21 mouse cellular contexts compared by ENCODE assay signal in genomic region chr11:32671480-32671879, GRCm38 (mm10). TPM values are rescaled to one million over a fixed set of nuclear protein-coding genes. Genes with fewer than 3 reads are reported as not detected.
DNase-seq lines count a peak whose midpoint lies in the region; ATAC-seq and TF ChIP-seq lines count a peak whose summit lies in the region.
"Had no signal": no experiment of that assay in that cellular context is flagged by ENCODE, and none has a peak within 500 bp of the region (broad histone marks: within the 10 kb centered on the region; RNA-seq: fewer than 3 reads in every experiment).

No protein-coding gene starts in this region.

- no peaks in the 10 kb centered on the region for H3K9me3 ChIP-seq in liver, embryonic 14.5 days (ENCODE audit: control insufficient read depth, low read length)
- no peaks in the 10 kb centered on the region for H3K9me3 ChIP-seq in midbrain, embryonic 14.5 days (ENCODE audit: control insufficient read depth, low read length)
- H3K9me3 ChIP-seq: embryonic facial prominence, embryonic 12.5 days; heart, embryonic 15.5 days; lung, embryonic 15.5 days; neural tube, embryonic 12.5 days had no signal

- H3K4me2 ChIP-seq in liver, embryonic 14.5 days (ENCODE audit: low read depth), result peak overlapping the region; percentile 11; the same call in 1 of the 2 replicates
- no peak overlapping the region for H3K4me2 ChIP-seq in midbrain, embryonic 14.5 days (ENCODE audit: low read length)
- H3K4me2 ChIP-seq: embryonic facial prominence, embryonic 12.5 days; heart, embryonic 15.5 days; lung, embryonic 15.5 days; neural tube, embryonic 12.5 days had no signal

- H3K4me3 ChIP-seq in gastrocnemius, adult 2 months, result no peak overlapping the region
- H3K4me3 ChIP-seq in liver, embryonic 14.5 days (ENCODE audit: insufficient read depth in 1 of 2, low read depth in 2 of 2, low read length in 2 of 2), result no peak overlapping the region
- no peak overlapping the region for H3K4me3 ChIP-seq in midbrain, embryonic 14.5 days (replicated peaks; ENCODE audit: low read depth, low read length)
- H3K4me3 ChIP-seq: embryonic facial prominence, embryonic 12.5 days; heart, adult 2 months; heart, embryonic 15.5 days; lung, embryonic 15.5 days; neural tube, embryonic 12.5 days had no signal

- no peak for TF ChIP-seq EP300 in liver, embryonic 14.5 days (IDR thresholded peaks at IDR 0.05; ENCODE audit: low read depth)

- 43% methylated on average over 4 of the region's 4 CpGs for WGBS in liver, embryonic 14.5 days (ENCODE audit: insufficient replicate concordance)
- WGBS in midbrain, embryonic 14.5 days, result 96% methylated on average over 4 of the region's 4 CpGs

- H3K27ac ChIP-seq in gastrocnemius, adult 2 months, result peak overlapping the region; percentile 46; the same call in 1 of the 2 replicates
- no peak overlapping the region for H3K27ac ChIP-seq in liver, embryonic 14.5 days
- H3K27ac ChIP-seq in midbrain, embryonic 14.5 days (replicated peaks; ENCODE audit: low read depth, low read length), result no peak overlapping the region
- H3K27ac ChIP-seq: embryonic facial prominence, embryonic 12.5 days; heart, adult 2 months; heart, embryonic 15.5 days; lung, embryonic 15.5 days; macrophage; neural tube, embryonic 12.5 days had no signal

- ATAC-seq in activated CD4-positive, CD25-positive, alpha-beta regulatory T cell, adult 4 months, result peak; percentile 49
- no peak for ATAC-seq in liver, embryonic 14.5 days (ENCODE audit: insufficient read depth)
- no peak for ATAC-seq in midbrain, embryonic 14.5 days (ENCODE audit: low FRiP score, low TSS enrichment)
- ATAC-seq: forebrain, embryonic 16.5 days; intestine, embryonic 16.5 days; midbrain, embryonic 16.5 days; Patski had no signal

- no peaks in the 10 kb centered on the region for H3K36me3 ChIP-seq in liver, embryonic 14.5 days (replicated peaks; ENCODE audit: control insufficient read depth, insufficient read depth, low read depth)
- no peaks in the 10 kb centered on the region for H3K36me3 ChIP-seq in midbrain, embryonic 14.5 days (ENCODE audit: control insufficient read depth, insufficient read depth, low read length)
- H3K36me3 ChIP-seq: heart, embryonic 15.5 days; lung, embryonic 15.5 days; neural tube, embryonic 12.5 days had no signal

- DNase-seq in gastrocnemius, adult 2 months, result no peak
- no peak for DNase-seq in gastrocnemius, postnatal 36 days
- DNase-seq in liver, embryonic 14.5 days (ENCODE audit: low read depth in 3 of 3, low spot score in 3 of 3), result no peak
- DNase-seq in naive thymus-derived CD4-positive, alpha-beta T cell, adult 2 months (ENCODE audit: low read depth), result peak; percentile 16
- no peak for DNase-seq in kidney, postnatal 14 days
- no peak for DNase-seq in midbrain, embryonic 14.5 days
- no peak for DNase-seq in layer of hippocampus, adult 11-12 months (ENCODE audit: low spot score)
- DNase-seq: cerebellum, adult 11-12 months; heart, adult 2 months; kidney, postnatal 10 days; right cerebral cortex, postnatal 14 days had no signal

- no peaks in the 10 kb centered on the region for H3K27me3 ChIP-seq in liver, embryonic 14.5 days (ENCODE audit: control insufficient read depth, insufficient read depth, low read length)
- no peaks in the 10 kb centered on the region for H3K27me3 ChIP-seq in midbrain, embryonic 14.5 days (ENCODE audit: control insufficient read depth, insufficient read depth, low read length)
- H3K27me3 ChIP-seq: embryonic facial prominence, embryonic 12.5 days; heart, embryonic 15.5 days; lung, embryonic 15.5 days; neural tube, embryonic 12.5 days; Patski had no signal

- H3K9ac ChIP-seq in liver, embryonic 14.5 days (replicated peaks), result no peak overlapping the region
- no peak overlapping the region for H3K9ac ChIP-seq in midbrain, embryonic 14.5 days (replicated peaks; ENCODE audit: low read length)
- H3K9ac ChIP-seq: embryonic facial prominence, embryonic 12.5 days; heart, embryonic 15.5 days; lung, embryonic 15.5 days; neural tube, embryonic 12.5 days had no signal

- no peak for TF ChIP-seq CTCF in gastrocnemius, adult 2 months (IDR thresholded peaks at IDR 0.05)
- TF ChIP-seq CTCF in liver, embryonic 14.5 days (IDR thresholded peaks at IDR 0.05; ENCODE audit: low read depth), result no peak

- intact Hi-C loops in gastrocnemius, adult 2 months (cut with DNase I), result no loop called here
- intact Hi-C loops in gastrocnemius, postnatal 36 days (cut with DNase I), result no loop called here

- H3K4me1 ChIP-seq in liver, embryonic 14.5 days (replicated peaks; ENCODE audit: control insufficient read depth in 2 of 2, insufficient read depth in 2 of 2, low read length in 1 of 2), result peaks cover 3 to 6% of the 10 kb centered on the region in 2 experiments; a peak in 1 of 4 replicates
- no peaks in the 10 kb centered on the region for H3K4me1 ChIP-seq in midbrain, embryonic 14.5 days (ENCODE audit: control insufficient read depth, insufficient read depth, low read length)
- H3K4me1 ChIP-seq: lung, embryonic 15.5 days; neural tube, embryonic 12.5 days had no signal

RNA-seq across cellular contexts. Expression of gene Fbxw11, which starts 29.0 kb away (rescaled TPM):
- total RNA-seq in gastrocnemius, adult 2 months (2021), result 10 to 100 TPM; 56.9 to 68.9 TPM
- 10 to 100 TPM; 51.0 to 52.6 TPM for total RNA-seq in gastrocnemius, postnatal 36 days (2021)
- 10 to 100 TPM; 21.3 TPM for polyA plus RNA-seq in activated CD4-positive, CD25-positive, alpha-beta regulatory T cell, adult 4 months (2017; shearing (Covaris generic))
- 10.2 and 10.9 TPM in 2 replicates for polyA plus RNA-seq in liver, embryonic 14.5 days (2012; rRNA removed)
- 13.9 and 14.9 TPM in 2 replicates for polyA plus RNA-seq in liver, embryonic 14.5 days (2014; fragmentation: Nextera tagmentation; extraction: Ambion mirVana)
- 93.5 and 120 TPM in 2 replicates for polyA plus RNA-seq in midbrain, embryonic 14.5 days (2014; fragmentation: Nextera tagmentation; extraction: Ambion mirVana)
